Mouse (Mus musculus) liver, embryonic 15.5 days (tissue): ENCODE data around the gene Lhpp. TPM values are rescaled to one million over a fixed set of nuclear protein-coding genes. Genes with fewer than 3 reads are reported as not detected.

Source experiments
- ATAC-seq: fragments of 200-750 bp; cut with Nextera tagmentation; 2 replicates; pipeline ENCODE4 v1.8.0; 2017; ENCODE audit warnings: moderate number of reproducible peaks, mild to moderate bottlenecking, moderate library complexity; ENCODE audit not compliant: insufficient read depth
- H3K27ac ChIP-seq: fragments of 300-500 bp; sonication (generic); replicated peaks from 2 replicates; pipeline ENCODE4 v1.5.1; 2015; ENCODE audit warnings: mild to moderate bottlenecking, inconsistent platforms
- H3K27me3 ChIP-seq: fragments of 300-500 bp; sonication (generic); 2 replicates; pipeline ENCODE4 v1.6.1; 2015; ENCODE audit warnings: mild to moderate bottlenecking, inconsistent platforms
- H3K36me3 ChIP-seq: fragments of 300-500 bp; sonication (generic); replicated peaks from 2 replicates; pipeline ENCODE4 v1.6.1; 2015; ENCODE audit warnings: moderate library complexity, mild to moderate bottlenecking, inconsistent platforms
- H3K4me1 ChIP-seq: fragments of 300-500 bp; sonication (generic); replicated peaks from 2 replicates; pipeline ENCODE4 v1.6.1; 2015; ENCODE audit warnings: inconsistent platforms
- H3K4me2 ChIP-seq: fragments of 300-500 bp; sonication (generic); 2 replicates; pipeline ENCODE4 v1.6.1; 2015; ENCODE audit warnings: moderate library complexity, mild to moderate bottlenecking, inconsistent platforms
- H3K4me3 ChIP-seq: fragments of 300-500 bp; sonication (generic); replicated peaks from 2 replicates; pipeline ENCODE4 v1.5.1; 2015; ENCODE audit warnings: mild to moderate bottlenecking, inconsistent platforms
- H3K9ac ChIP-seq: fragments of 300-500 bp; sonication (generic); 2 replicates; pipeline ENCODE4 v1.6.1; 2015; ENCODE audit warnings: moderate library complexity, mild to moderate bottlenecking, inconsistent platforms
- H3K9me3 ChIP-seq: fragments of 300-500 bp; sonication (generic); replicated peaks from 2 replicates; pipeline ENCODE4 v1.6.1; 2016; ENCODE audit warnings: inconsistent platforms
- WGBS: fragments of 180-500 bp; shearing (Covaris S2); methylation state at CpG from one replicate; pipeline ENCODE4 v1.1.7; 2015; ENCODE audit warnings: mixed read lengths; ENCODE audit not compliant: insufficient replicate concordance; 5-methylcytosine and 5-hydroxymethylcytosine counted together
- polyA plus RNA-seq: library from polyadenylated mRNA; unstranded; fragments of >200 nt; fragmentation: Nextera tagmentation; extraction: Ambion mirVana; gene quantifications from 2 replicates; pipeline ENCODE4 v1.2.1, GENCODE M21; 2015

Gene Lhpp
- polyA plus RNA-seq, 1 experiment from 2014 or later = 4.8 TPM

DNA sequence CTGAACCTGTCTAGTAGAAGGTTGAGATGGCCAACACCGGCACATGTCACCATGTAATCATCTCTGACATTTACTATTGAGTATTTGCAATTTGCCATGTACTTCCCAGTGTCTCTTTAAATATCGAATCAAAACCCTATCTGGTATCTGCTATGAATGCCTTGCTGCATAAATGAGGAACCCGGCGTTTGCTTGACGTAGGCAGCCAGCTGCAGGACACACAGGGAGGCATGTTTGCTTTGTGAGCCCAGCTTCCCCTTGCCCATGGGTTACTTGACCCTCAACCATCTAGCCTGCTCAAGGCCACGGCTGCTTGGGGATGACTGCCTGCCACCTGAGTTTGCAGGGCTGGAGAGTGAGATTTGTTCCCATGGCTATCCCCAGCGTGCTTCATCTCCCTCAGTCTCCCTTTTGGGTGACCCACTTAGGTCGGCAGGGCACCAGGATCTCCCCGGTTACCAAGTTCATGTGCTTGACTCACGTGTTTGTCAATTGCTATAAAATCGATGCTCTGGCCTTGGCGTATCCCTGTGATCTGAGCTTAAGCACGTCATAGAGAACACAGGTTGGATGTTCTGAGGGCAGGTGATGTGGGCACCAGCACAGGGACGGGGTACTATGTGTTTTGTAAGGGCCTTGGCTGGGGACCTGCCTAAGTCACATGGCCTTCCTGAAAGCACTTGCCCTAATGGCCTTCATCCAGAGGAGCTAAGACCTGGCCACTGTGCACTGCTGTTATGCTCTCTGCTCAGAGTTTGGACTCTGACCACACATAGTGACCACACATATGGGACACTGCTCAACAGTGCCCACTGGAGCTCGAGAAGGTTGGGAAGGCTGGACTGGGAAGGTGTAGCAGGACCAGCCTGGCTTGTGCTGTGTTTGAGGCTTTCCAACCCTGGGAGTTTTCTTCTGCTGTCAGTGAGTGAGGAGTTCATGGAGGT, 9.8 kb downstream of the Lhpp start:
- no peaks in the 10 kb centered on the region for H3K4me1 ChIP-seq
- 0 out of 2 replicates have a peak, but pooled peaks cover 3% of the 10 kb centered on the region for H3K27me3 ChIP-seq
- no peak overlapping the region for H3K4me2 ChIP-seq
- H3K9ac ChIP-seq = no peak overlapping the region
- WGBS = 68% methylated on average over 15 of the region's 15 CpGs
- no peak overlapping the region for H3K4me3 ChIP-seq
- no peak overlapping the region for H3K27ac ChIP-seq
- no peaks in the 10 kb centered on the region for H3K9me3 ChIP-seq
- no peak for ATAC-seq
- H3K36me3 ChIP-seq = no peaks in the 10 kb centered on the region

DNA sequence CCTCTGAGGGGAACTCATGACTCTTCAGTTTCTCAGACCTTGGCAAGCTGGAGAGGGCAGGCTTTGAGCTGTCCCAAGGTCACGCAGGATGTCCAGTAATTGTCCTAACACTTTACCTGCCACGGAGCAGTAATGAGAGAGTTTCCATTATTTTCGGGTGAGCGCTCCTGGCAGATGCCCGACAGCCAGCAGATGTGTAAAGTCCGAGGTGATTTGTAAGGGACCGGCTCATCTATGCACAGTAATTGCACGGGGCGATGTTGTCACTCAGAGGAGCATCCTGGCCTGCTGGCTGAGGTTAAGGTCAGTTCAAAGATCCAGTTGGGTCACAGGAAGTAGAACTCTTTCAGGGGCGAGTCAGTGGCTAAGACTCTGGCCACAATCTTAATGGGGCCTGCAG, 13.7 kb downstream of the Lhpp start:
- Histone ChIP-seq H3K4me3 (no peak overlapping the region), H3K9me3 (no peaks in the 10 kb centered on the region), H3K4me2 (no peak overlapping the region), H3K36me3 (no peaks in the 10 kb centered on the region), H3K4me1 (no peaks in the 10 kb centered on the region), H3K27me3 (0 out of 2 replicates have a peak, but pooled peaks cover 3% of the 10 kb centered on the region), H3K9ac (no peak overlapping the region), H3K27ac (no peak overlapping the region)
- ATAC-seq = no peak
- 74% methylated on average over 10 of the region's 10 CpGs for WGBS

DNA sequence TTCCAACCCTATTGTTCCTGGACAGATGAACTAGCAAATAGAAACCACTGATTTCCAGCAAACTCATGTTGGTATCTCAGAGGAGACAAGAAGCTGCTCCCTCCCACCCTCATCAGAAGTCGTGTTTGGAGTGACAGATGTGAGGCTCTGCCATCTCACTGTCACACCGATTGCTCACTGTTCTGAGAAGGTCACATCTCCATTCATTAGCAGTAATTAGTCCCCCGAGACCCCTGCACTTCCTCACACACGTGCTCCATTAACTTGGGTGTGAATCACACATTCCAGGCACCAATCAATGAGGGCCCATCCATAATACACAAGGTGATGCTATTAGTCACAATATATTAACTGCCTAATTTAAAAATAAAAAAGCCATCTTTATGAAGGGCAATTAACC, 15.7 kb downstream of the Lhpp start:
- WGBS = 52% methylated on average over 4 of the region's 4 CpGs
- Histone ChIP-seq H3K4me3 (no peak overlapping the region), H3K4me1 (no peaks in the 10 kb centered on the region), H3K27ac (no peak overlapping the region), H3K27me3 (0 out of 2 replicates have a peak, but pooled peaks cover 3% of the 10 kb centered on the region), H3K9me3 (no peaks in the 10 kb centered on the region), H3K9ac (no peak overlapping the region), H3K36me3 (no peaks in the 10 kb centered on the region), H3K4me2 (no peak overlapping the region)
- no peak for ATAC-seq

DNA sequence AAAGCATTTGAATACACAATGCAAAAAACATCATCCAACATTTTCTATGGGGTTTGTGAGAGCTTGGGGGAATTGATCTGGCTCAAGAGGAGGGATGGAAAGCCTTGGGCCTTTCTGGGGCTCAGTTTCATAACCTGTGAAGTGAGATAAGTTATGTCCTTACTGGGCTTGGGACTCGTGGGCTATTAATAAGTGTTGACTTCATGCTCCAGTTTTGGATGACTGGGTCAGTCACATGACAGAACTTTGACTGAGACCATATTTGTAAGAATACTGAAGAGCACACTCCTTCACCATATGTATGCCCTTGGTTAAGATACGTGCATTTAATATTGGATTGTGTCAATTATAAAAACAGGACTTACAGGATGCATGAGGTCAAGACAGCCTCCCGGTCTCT, 17.0 kb downstream of the Lhpp start:
- WGBS = 58% methylated on average over 3 of the region's 3 CpGs
- Histone ChIP-seq H3K27ac (no peak overlapping the region), H3K4me1 (no peaks in the 10 kb centered on the region), H3K9me3 (no peaks in the 10 kb centered on the region), H3K4me2 (no peak overlapping the region), H3K4me3 (no peak overlapping the region), H3K27me3 (no peaks in the 10 kb centered on the region), H3K36me3 (no peaks in the 10 kb centered on the region), H3K9ac (no peak overlapping the region)
- ATAC-seq = no peak

DNA sequence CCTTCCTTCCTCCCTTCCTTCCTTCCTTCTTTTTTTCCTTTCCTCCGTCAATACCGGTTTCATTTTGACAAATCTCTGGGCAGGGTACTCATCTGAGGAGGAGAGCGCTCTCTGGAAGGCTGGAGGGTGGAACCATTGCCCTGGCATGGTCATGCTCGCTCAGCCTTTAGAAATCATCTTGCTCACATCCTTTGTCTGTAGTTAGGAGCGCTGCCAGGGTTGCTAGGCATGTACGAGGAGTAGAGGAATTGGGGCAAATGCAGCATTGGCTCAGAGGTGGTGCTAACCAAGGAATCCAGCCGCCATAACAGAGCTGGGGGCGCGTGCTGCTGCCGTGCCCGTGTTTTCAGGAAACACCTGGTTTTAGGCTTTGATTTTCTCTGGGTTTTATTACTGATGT, 20.9 kb downstream of the Lhpp start:
- no peak overlapping the region for H3K4me3 ChIP-seq
- ATAC-seq = no peak
- WGBS = 68% methylated on average over 11 of the region's 11 CpGs

DNA sequence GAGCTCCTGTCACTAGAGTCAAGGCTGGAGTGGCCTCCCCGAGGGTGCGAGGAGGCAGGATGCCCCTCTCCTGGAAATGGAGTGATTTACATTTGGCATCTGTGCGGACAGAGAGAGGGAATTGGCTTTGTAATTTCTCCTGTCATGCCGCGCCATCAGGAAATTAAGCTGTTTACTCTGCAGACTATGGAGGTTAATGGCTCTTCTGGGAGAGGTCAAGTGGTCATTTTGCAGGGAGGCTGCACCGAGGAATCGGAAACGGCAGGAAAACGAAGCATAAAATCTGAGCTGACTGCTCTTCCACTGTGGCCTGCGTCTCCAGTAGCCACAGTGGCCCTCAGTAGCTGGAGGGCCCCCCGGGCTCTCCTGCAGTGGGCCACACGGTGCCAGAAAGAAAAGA, 26.9 kb downstream of the Lhpp start:
- Histone ChIP-seq H3K4me3 (no peak overlapping the region), H3K4me2 (no peak overlapping the region), H3K4me1 (no peaks in the 10 kb centered on the region), H3K9ac (no peak overlapping the region), H3K9me3 (no peaks in the 10 kb centered on the region), H3K27me3 (peaks cover 5% of the 10 kb centered on the region; the same call in 1 of the 2 replicates), H3K36me3 (no peaks in the 10 kb centered on the region), H3K27ac (no peak overlapping the region)
- no peak for ATAC-seq
- WGBS = 53% methylated on average over 12 of the region's 12 CpGs

More for the DNA sequence above, 20.9 kb downstream of the Lhpp start:
- H3K9ac ChIP-seq = no peak overlapping the region
- H3K27ac ChIP-seq = no peak overlapping the region
- H3K9me3 ChIP-seq = no peaks in the 10 kb centered on the region
- no peaks in the 10 kb centered on the region for H3K27me3 ChIP-seq
- no peaks in the 10 kb centered on the region for H3K4me1 ChIP-seq
- no peak overlapping the region for H3K4me2 ChIP-seq
- H3K36me3 ChIP-seq = no peaks in the 10 kb centered on the region

DNA sequence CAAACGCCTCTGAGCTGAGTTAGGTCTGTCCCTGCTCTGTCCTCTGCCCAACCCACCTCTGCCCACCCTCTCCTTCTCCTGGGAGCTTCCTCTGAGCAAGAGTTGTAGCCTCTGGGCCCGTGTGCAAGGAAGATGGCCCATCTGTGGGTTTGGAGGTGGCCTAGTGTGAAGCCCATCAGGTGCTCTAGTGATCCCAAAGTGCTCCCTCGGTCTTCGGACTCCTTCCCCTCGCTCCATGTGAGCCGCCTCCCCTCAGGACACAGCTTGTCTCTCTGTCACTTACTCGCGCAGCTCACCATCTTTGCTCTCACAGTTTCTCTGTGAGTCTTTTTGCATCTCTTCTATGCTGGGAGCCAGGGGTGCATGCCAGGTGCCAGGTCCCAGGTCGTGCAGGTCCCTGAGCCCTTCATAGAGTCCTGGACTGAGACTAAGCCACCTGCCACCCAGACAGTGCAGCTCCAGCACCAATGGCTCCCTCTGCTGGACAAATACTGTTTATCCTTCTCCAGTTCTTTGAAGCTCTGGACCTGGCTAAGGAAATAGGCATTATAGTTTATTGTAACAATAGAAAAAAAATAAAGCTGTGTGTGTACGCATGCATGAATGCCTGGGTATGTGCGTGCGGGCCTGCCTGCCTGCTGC, 28.1 kb downstream of the Lhpp start:
- Histone ChIP-seq H3K36me3 (no peaks in the 10 kb centered on the region), H3K4me3 (no peak overlapping the region), H3K27ac (no peak overlapping the region), H3K9ac (no peak overlapping the region), H3K9me3 (no peaks in the 10 kb centered on the region), H3K27me3 (peaks cover 5% of the 10 kb centered on the region; the same call in 1 of the 2 replicates), H3K4me1 (no peaks in the 10 kb centered on the region), H3K4me2 (no peak overlapping the region)
- WGBS = 57% methylated on average over 12 of the region's 12 CpGs
- no peak for ATAC-seq

DNA sequence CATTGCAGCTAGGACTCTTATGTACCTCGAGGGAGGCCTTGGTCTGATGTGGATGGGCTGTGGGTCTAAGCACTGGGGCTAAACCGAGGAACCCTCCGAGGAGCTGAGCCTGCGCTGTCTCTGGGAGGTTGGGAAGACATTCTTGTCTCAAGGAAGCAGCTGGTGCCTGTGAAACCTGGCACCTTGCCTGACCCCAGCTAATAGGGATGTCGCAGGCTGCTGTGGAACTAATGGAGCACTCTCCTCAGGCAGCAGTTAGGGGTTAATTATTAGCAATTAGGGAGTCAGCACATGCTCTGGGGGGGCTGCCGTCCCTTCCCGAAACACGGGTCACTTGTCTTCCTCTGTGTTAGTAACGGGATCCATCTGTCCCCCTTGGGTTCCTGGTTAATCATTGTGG, 30.5 kb downstream of the Lhpp start:
- Histone ChIP-seq H3K9ac (no peak overlapping the region), H3K9me3 (no peaks in the 10 kb centered on the region), H3K36me3 (no peaks in the 10 kb centered on the region), H3K4me2 (no peak overlapping the region), H3K4me3 (no peak overlapping the region), H3K27me3 (peaks cover 5% of the 10 kb centered on the region; the same call in 1 of the 2 replicates), H3K27ac (no peak overlapping the region), H3K4me1 (no peaks in the 10 kb centered on the region)
- 58% methylated on average over 9 of the region's 9 CpGs for WGBS
- ATAC-seq = no peak

DNA sequence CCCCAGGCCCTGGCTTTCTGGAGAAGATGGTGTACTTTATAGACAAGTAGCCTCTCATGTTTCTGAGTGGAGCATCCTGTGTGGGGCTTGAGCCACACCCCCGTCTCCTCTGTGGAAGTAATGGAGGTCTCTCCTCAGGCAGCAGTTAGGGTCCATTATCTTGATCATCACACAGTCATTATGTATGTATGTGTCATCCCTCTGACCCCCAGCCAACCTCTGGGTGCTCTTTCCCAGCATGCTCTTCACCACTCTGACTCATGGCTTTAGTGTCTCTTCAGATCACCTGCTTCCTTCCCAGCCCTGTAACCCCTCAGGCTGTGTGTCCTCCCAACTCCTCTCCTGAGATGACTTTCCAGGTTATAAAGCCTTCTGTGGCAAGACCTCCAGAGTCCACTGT, 31.2 kb downstream of the Lhpp start:
- no peak for ATAC-seq
- Histone ChIP-seq H3K9me3 (no peaks in the 10 kb centered on the region), H3K4me2 (no peak overlapping the region), H3K9ac (no peak overlapping the region), H3K27me3 (peaks cover 5% of the 10 kb centered on the region; the same call in 1 of the 2 replicates), H3K27ac (no peak overlapping the region), H3K4me1 (no peaks in the 10 kb centered on the region), H3K36me3 (no peaks in the 10 kb centered on the region), H3K4me3 (no peak overlapping the region)
- WGBS = 71% methylated on average over 1 of the region's 1 CpGs

DNA sequence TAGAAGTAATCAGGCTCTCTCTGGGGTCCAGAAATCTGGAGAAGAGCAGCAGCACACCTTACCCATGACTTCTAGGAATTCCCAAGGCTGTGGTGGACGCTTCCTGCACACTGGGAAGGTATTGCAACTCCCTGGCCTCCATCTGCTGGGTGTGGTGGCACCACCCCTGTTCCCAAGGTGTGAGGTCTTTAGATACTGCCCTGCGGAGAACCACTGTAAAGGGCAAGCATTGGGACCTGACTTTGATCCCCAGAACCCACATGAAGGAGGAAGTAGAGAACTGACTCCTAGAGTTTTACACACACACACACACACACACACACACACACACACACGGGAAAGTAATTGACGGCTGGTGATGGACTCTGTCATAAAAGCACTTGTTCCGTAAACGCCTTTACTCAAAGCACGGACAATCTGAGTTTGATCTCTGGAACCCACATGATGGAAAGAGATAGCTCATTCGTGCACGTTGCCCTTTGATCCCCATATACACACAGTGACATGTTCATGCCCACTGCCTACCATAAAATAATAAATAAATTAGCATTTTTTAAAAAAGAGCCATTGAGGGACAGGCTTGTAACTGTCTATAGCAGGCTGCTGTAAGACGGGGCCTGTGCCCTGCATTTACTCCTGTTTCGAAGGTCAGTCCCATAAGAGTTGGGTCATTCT, 34.3 kb downstream of the Lhpp start:
- H3K36me3 ChIP-seq = no peaks in the 10 kb centered on the region
- 0 out of 2 replicates have a peak, but pooled peaks cover under 1% of the 10 kb centered on the region for H3K27me3 ChIP-seq
- H3K9ac ChIP-seq = no peak overlapping the region
- no peak overlapping the region for H3K4me3 ChIP-seq
- H3K27ac ChIP-seq = no peak overlapping the region
- H3K4me2 ChIP-seq = no peak overlapping the region
- WGBS = 64% methylated on average over 11 of the region's 11 CpGs
- ATAC-seq = no peak
- H3K9me3 ChIP-seq = no peaks in the 10 kb centered on the region
- no peaks in the 10 kb centered on the region for H3K4me1 ChIP-seq

DNA sequence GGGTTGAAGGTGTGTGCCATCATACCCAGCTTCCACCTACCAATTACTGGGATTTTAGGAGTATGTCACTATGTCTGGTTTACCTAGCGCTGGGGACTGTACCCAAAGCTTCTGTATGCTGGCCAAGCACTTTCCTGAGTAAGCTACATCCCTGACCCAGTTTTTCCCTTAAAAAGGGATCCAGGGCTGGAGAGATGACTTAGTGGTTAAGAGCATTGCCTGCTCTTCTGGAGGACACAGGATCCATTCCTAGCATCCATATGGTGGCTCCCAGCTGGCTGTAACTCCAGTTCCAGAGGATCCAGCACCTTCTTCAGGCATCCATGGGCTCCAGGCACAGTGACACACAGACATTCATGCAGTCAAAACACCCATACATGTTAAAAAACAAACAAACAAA, 36.1 kb downstream of the Lhpp start:
- H3K9ac ChIP-seq = no peak overlapping the region
- H3K4me2 ChIP-seq = no peak overlapping the region
- no peak for ATAC-seq
- no peaks in the 10 kb centered on the region for H3K27me3 ChIP-seq
- no peak overlapping the region for H3K27ac ChIP-seq
- H3K36me3 ChIP-seq = no peaks in the 10 kb centered on the region
- WGBS = 87% methylated on average over 1 of the region's 1 CpGs
- no peaks in the 10 kb centered on the region for H3K4me1 ChIP-seq
- H3K4me3 ChIP-seq = no peak overlapping the region
- no peaks in the 10 kb centered on the region for H3K9me3 ChIP-seq
